Mouse (Mus musculus) cortical plate, adult 2 months (tissue): Measurements from ENCODE around the gene Sema4g.

ENCODE experiments used
- CTCF ChIP-seq: fragments of 200-500 bp; IDR thresholded peaks from 2 replicates; pipeline ENCODE4 v1.5.1; 2011; ENCODE audit warnings: mild to moderate bottlenecking, control low read depth, low read length; ENCODE audit not compliant: insufficient read depth; ENCODE audit errors: extremely low read depth
- POLR2A ChIP-seq: fragments of 200-500 bp; IDR thresholded peaks from 2 replicates; pipeline ENCODE4 v1.6.1; 2011; ENCODE audit warnings: mild to moderate bottlenecking, low read length, control low read depth; ENCODE audit not compliant: insufficient read depth; ENCODE audit errors: extremely low read depth

DNA sequence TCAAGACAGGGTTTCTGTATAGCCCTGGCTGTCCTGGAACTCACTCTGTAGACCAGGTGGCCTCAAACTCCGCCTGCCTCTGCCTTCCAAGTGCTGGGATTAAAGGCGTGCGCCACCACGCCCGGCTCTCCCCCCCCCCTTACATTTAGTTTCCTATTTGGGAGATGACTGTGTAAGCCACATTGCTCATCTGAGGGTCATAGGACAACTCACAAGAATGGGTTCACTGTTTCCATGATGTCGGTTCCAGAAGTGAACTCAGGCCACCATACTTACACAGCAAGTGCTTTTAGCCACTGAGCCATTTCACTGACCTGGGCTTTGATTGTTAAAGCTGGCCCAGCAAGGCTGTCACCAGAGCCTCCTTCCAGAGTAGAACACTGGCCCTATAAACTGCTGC, 11.8 kb upstream of the Sema4g start:
- TF ChIP-seq POLR2A (no peak), CTCF (no peak)
